Mouse (Mus musculus) fibroblast of lung, adult 2 months (primary cell): ENCODE data around the gene Tmem87b.
A peak's percentile ranks its signal among the peaks of the same experiment; 100 is the strongest.

Experiments
- DNase-seq: peaks from one replicate; pipeline ENCODE4 v3.0.0-alpha.2; 2011; ENCODE audit warnings: low read depth

Tmem87b gene

GRCm38 (mm10) chr2:128887866-128888550 is 70.1 kb downstream of the Tmem87b start:
- DNase-seq, result no peak

GRCm38 (mm10) chr2:128890661-128891335 is 72.9 kb downstream of the Tmem87b start:
- no peak for DNase-seq

GRCm38 (mm10) chr2:128892180-128892721 is 74.3 kb downstream of the Tmem87b start:
- DNase-seq, result no peak

- DNase-seq, result no peak
These were observed 84.9 kb downstream of the Tmem87b start for GRCm38 (mm10) chr2:128902843-128903242.

- peak; percentile 16 for DNase-seq
These were observed 85.7 kb downstream of the Tmem87b start for GRCm38 (mm10) chr2:128903661-128904060.
